In genomic region chr5:149430943-149431342, GRCm38 (mm10) we compare ENCODE assay signal across 27 mouse cellular contexts. TPM values are rescaled to one million over a fixed set of nuclear protein-coding genes. Genes with fewer than 3 reads are reported as not detected.
A peak's percentile ranks its signal among the peaks of the same experiment; 100 is the strongest.
DNase-seq lines count a peak whose midpoint lies in the region; ATAC-seq and TF ChIP-seq lines count a peak whose summit lies in the region.
"Had no signal": no experiment of that assay in that cellular context is flagged by ENCODE, and none has a peak within 500 bp of the region (broad histone marks: within the 10 kb centered on the region; RNA-seq: fewer than 3 reads in every experiment).

No protein-coding gene starts in this region.

- no peaks in the 10 kb centered on the region for H3K27me3 ChIP-seq in CH12.LX (replicated peaks)
- no peaks in the 10 kb centered on the region for H3K27me3 ChIP-seq in myocyte (ENCODE audit: control insufficient read depth, insufficient read depth, insufficient read length)
- no peaks in the 10 kb centered on the region for H3K27me3 ChIP-seq in forebrain, embryonic 12.5 days
- H3K27me3 ChIP-seq: embryonic facial prominence, embryonic 12.5 days; Patski had no signal

- no peak overlapping the region for H3K27ac ChIP-seq in CH12.LX (ENCODE audit: insufficient read depth, low read depth)
- H3K27ac ChIP-seq in forebrain, embryonic 12.5 days, result no peak overlapping the region
- H3K27ac ChIP-seq: embryonic facial prominence, embryonic 10.5 days; embryonic facial prominence, embryonic 12.5 days had no signal

- no peak for TF ChIP-seq RAD21 in CH12.LX (IDR thresholded peaks at IDR 0.05; ENCODE audit: low read depth, low read length)

- no peak overlapping the region for H3ac ChIP-seq in myocyte (ENCODE audit: control insufficient read depth, insufficient read length)

- WGBS in forebrain, embryonic 12.5 days, result 90% methylated on average over 3 of the region's 3 CpGs

- H3K36me3 ChIP-seq in CH12.LX (replicated peaks in 1 of 2; ENCODE audit: control insufficient read depth in 1 of 2, insufficient read depth in 1 of 2, low read length in 1 of 2) (no peaks in the 10 kb centered on the region), myocyte (ENCODE audit: control insufficient read depth, insufficient read depth) (no peaks in the 10 kb centered on the region)
- H3K36me3 ChIP-seq in forebrain, embryonic 12.5 days (replicated peaks), result no peaks in the 10 kb centered on the region
- H3K36me3 ChIP-seq: embryonic facial prominence, embryonic 10.5 days; embryonic facial prominence, embryonic 12.5 days had no signal

- H3K4me3 ChIP-seq in CH12.LX (replicated peaks in 1 of 3; ENCODE audit: low read depth in 2 of 3, low read length in 2 of 3, poor library complexity in 1 of 3) (no peak overlapping the region), myocyte (no peak overlapping the region)
- no peak overlapping the region for H3K4me3 ChIP-seq in forebrain, embryonic 12.5 days (replicated peaks)
- H3K4me3 ChIP-seq: embryonic facial prominence, embryonic 10.5 days; embryonic facial prominence, embryonic 12.5 days had no signal

- no peaks in the 10 kb centered on the region for H3K9me3 ChIP-seq in CH12.LX (replicated peaks; ENCODE audit: low read length)
- no peaks in the 10 kb centered on the region for H3K9me3 ChIP-seq in forebrain, embryonic 12.5 days
- H3K9me3 ChIP-seq: embryonic facial prominence, embryonic 10.5 days; embryonic facial prominence, embryonic 12.5 days had no signal

- peaks cover 0 to 41% of the 10 kb centered on the region in 2 experiments; a peak in 3 of 4 replicates for H3K4me1 ChIP-seq in CH12.LX (ENCODE audit: control insufficient read depth in 1 of 2, insufficient read depth in 2 of 2)
- peaks cover 21% of the 10 kb centered on the region for H3K4me1 ChIP-seq in forebrain, embryonic 12.5 days

- TF ChIP-seq POLR2A in CH12.LX (IDR thresholded peaks at IDR 0.05; ENCODE audit: low read depth, low read length) (no peak), myocyte (IDR thresholded peaks at IDR 0.05; ENCODE audit: insufficient read length, low read depth) (no peak)

- in situ Hi-C loops in CH12.LX (cut with MboI; ENCODE audit: low pct_ligation_motif_present, low pct_unique_long_range_greater_than_20kb, low sequenced_read_pairs), result no loop called here

- no peak for TF ChIP-seq CTCF in CH12.LX (conservative IDR thresholded peaks at IDR 0.05 in 1 of 2, IDR thresholded peaks at IDR 0.05 in 1 of 2; ENCODE audit: low read depth in 2 of 2, low read length in 2 of 2)

- ATAC-seq in forebrain, embryonic 12.5 days (ENCODE audit: low FRiP score), result no peak
- ATAC-seq: activated CD4-positive, CD25-positive, alpha-beta regulatory T cell, adult 4 months; CD4-positive, CD25-positive, alpha-beta regulatory T cell, adult 4 months; forebrain, embryonic 14.5 days; forebrain, embryonic 16.5 days; Patski had no signal

- dilution Hi-C loops in CH12.LX (cut with MboI; ENCODE audit: extremely low pct_ligation_motif_present, extremely low pct_unique_long_range_greater_than_20kb, low sequenced_read_pairs), result no loop called here

- DNase-seq in thymus, postnatal 0 days (ENCODE audit: low spot score), result peak; percentile 55
- DNase-seq in thymus, postnatal 10 days (ENCODE audit: low spot score in 2 of 2), result no peak
- peak; percentile 36 for DNase-seq in 416B (ENCODE audit: low read depth)
- peak; percentile 48 for DNase-seq in CH12.LX (ENCODE audit: extremely low read depth)
- DNase-seq in MN1 (ENCODE audit: low spot score), result no peak
- no peak for DNase-seq in spleen, postnatal 10 days (ENCODE audit: low spot score in 2 of 2)
- DNase-seq: adrenal gland, adult 8-10 months; adrenal gland, postnatal 14 days; adrenal gland, postnatal 36 days; B cell, adult 2 months; cerebellum, adult 11-12 months; cerebellum, adult 2 months; cerebellum, adult 9-10 months; cerebellum, postnatal 10 days; cerebellum, postnatal 25 days had no signal

- no peak; the same call in 1 of the 2 replicates for TF ChIP-seq EP300 in CH12.LX (IDR thresholded peaks at IDR 0.05; ENCODE audit: low read length)

- H3K79me2 ChIP-seq in CH12.LX (replicated peaks; ENCODE audit: control insufficient read depth, extremely low read depth, insufficient read depth, poor library complexity, severe bottlenecking) (no peaks in the 10 kb centered on the region), myocyte (ENCODE audit: control insufficient read depth, insufficient read depth) (no peaks in the 10 kb centered on the region)

- H3K4me2 ChIP-seq in CH12.LX (ENCODE audit: insufficient read depth, low read depth, poor library complexity, severe bottlenecking), result no peak overlapping the region
- no peak overlapping the region for H3K4me2 ChIP-seq in myocyte (ENCODE audit: low read depth)
- H3K4me2 ChIP-seq in forebrain, embryonic 12.5 days, result no peak overlapping the region
- H3K4me2 ChIP-seq: embryonic facial prominence, embryonic 12.5 days had no signal

- no peak overlapping the region for H3K9ac ChIP-seq in CH12.LX (ENCODE audit: insufficient read depth, low read depth)
- H3K9ac ChIP-seq in forebrain, embryonic 12.5 days, result no peak overlapping the region
- H3K9ac ChIP-seq: embryonic facial prominence, embryonic 12.5 days had no signal

TF ChIP-seq in CH12.LX, 34 proteins besides CTCF, POLR2A, EP300 and RAD21:
- no peak for TF ChIP-seq CHD1 (IDR thresholded peaks at IDR 0.05; ENCODE audit: low read depth, low read length)
- TF ChIP-seq ZKSCAN1 (IDR thresholded peaks at IDR 0.05; ENCODE audit: borderline replicate concordance, low read depth, low read length), result no peak
- peak; percentile 41; the same call in 1 of the 2 replicates for TF ChIP-seq MAFK (IDR thresholded peaks at IDR 0.05; ENCODE audit: insufficient replicate concordance, low read length)
- TF ChIP-seq ZNF384 (IDR thresholded peaks at IDR 0.05; ENCODE audit: low read depth, low read length), result no peak
- no peak for TF ChIP-seq USF1 (IDR thresholded peaks at IDR 0.05; ENCODE audit: low read depth, low read length)
- TF ChIP-seq ELF1 (IDR thresholded peaks at IDR 0.05; ENCODE audit: low read depth, low read length), result no peak
- TF ChIP-seq JUN (IDR thresholded peaks at IDR 0.05; ENCODE audit: insufficient read depth, low read depth, low read length), result no peak
- no peak for TF ChIP-seq NELFE (IDR thresholded peaks at IDR 0.05; ENCODE audit: low read depth, low read length)
- no peak for TF ChIP-seq TCF12 (IDR thresholded peaks at IDR 0.05; ENCODE audit: low read depth, low read length)
- TF ChIP-seq ZC3H11A (IDR thresholded peaks at IDR 0.05; ENCODE audit: low read depth, low read length), result no peak
- 0 out of 2 replicates have a peak, but pooled peaks have one; percentile 34 for TF ChIP-seq ETS1 (conservative IDR thresholded peaks at IDR 0.05; ENCODE audit: low read depth, low read length)

TF ChIP-seq in myocyte, 11 proteins besides CTCF, POLR2A, EP300 and RAD21:
- TF ChIP-seq TCF12 (IDR thresholded peaks at IDR 0.05; ENCODE audit: insufficient read depth, poor library complexity, severe bottlenecking) (peak; percentile 15), MYOD1 (IDR thresholded peaks at IDR 0.05; ENCODE audit: control insufficient read depth in 1 of 3, insufficient read length in 2 of 3, low read depth in 2 of 3) (peak in 1 of 3 experiments; percentile 7), REST (IDR thresholded peaks at IDR 0.05; ENCODE audit: insufficient read depth, insufficient read length) (no peak), MYOG (IDR thresholded peaks at IDR 0.05; ENCODE audit: control insufficient read depth in 1 of 3, insufficient read depth in 1 of 3, insufficient read length in 2 of 3, low read depth in 2 of 3) (peak in 2 of 3 experiments; percentile 33 to 55)

RNA-seq across cellular contexts. Expression of gene Tex26, which starts 8.5 kb away (rescaled TPM):
- polyA plus RNA-seq in thymus, postnatal 0 days (2015; fragmentation: Nextera tagmentation; extraction: Ambion mirVana), result 0.44 and 0.91 TPM in 2 replicates
- not detected in 2 replicates for total RNA-seq in CH12.LX (2012; rRNA removed)
- total RNA-seq in CH12.LX (2014; rRNA removed), result not detected in 2 replicates
- not detected in 2 replicates for polyA plus RNA-seq in CH12.LX (2012; ENCODE audit: insufficient read length, low read depth)
- polyA plus RNA-seq in myocyte (2012; fragmentation: generic; extraction: Trizol), result 0.56 TPM
- 2.0 and 2.9 TPM in 2 replicates for polyA plus RNA-seq in forebrain, embryonic 12.5 days (2016; fragmentation: Nextera tagmentation; extraction: Ambion mirVana)
- total RNA-seq: adrenal gland, adult 18-20 months; adrenal gland, adult 8-10 months; adrenal gland, postnatal 14 days; adrenal gland, postnatal 36 days; MEL had no signal
- polyA plus RNA-seq: activated CD4-positive, CD25-positive, alpha-beta regulatory T cell, adult 4 months; CD4-positive, CD25-positive, alpha-beta regulatory T cell, adult 4 months had no signal

RNA-seq across cellular contexts. Expression of gene Medag, which starts 19.4 kb away (rescaled TPM):
- 1.3 and 2.0 TPM in 2 replicates for polyA plus RNA-seq in thymus, postnatal 0 days (2015; fragmentation: Nextera tagmentation; extraction: Ambion mirVana)
- total RNA-seq in CH12.LX (2012; rRNA removed) (not detected in 2 replicates), CH12.LX (2014; rRNA removed) (not detected in 2 replicates)
- polyA plus RNA-seq in CH12.LX (2012; ENCODE audit: insufficient read length, low read depth) (not detected in 2 replicates), myocyte (2012; fragmentation: generic; extraction: Trizol) (0.61 TPM)
- polyA plus RNA-seq in forebrain, embryonic 12.5 days (2016; fragmentation: Nextera tagmentation; extraction: Ambion mirVana), result 1.2 and 1.3 TPM in 2 replicates
- total RNA-seq: ES-E14, MEL had no signal

Comparison
In these comparisons a context has a peak if more than half of its experiments do, and no peak if none do; other contexts are left out.
1. DNase-seq: peak in thymus, postnatal 0 days (single experiment), 416B (single experiment) and CH12.LX (single experiment); none in thymus, postnatal 10 days (0 of 2), MN1 (single experiment) and spleen, postnatal 10 days (0 of 2).